Mouse (Mus musculus): ENCODE data around the gene Tfeb. TPM values are rescaled to one million over a fixed set of nuclear protein-coding genes. Genes with fewer than 3 reads are reported as not detected.

Tfeb gene
- polyA plus RNA-seq, 1 experiment, result 36.4 TPM

- Histone ChIP-seq H3K36me3 (ENCODE audit: control insufficient read depth, insufficient read depth, low read length) (no peaks in the 10 kb centered on the region), H3K4me3 (ENCODE audit: insufficient read depth, low read depth, low read length) (no peak overlapping the region), H3K27me3 (replicated peaks; ENCODE audit: control insufficient read depth, insufficient read depth, low read length) (no peaks in the 10 kb centered on the region), H3K4me1 (ENCODE audit: control insufficient read depth, insufficient read depth, low read length) (no peaks in the 10 kb centered on the region), H3K27ac (ENCODE audit: insufficient read depth, low read depth, low read length) (no peak overlapping the region)
- no peak for DNase-seq
- TF ChIP-seq CTCF (conservative IDR thresholded peaks at IDR 0.05; ENCODE audit: insufficient read depth, insufficient read length, low read depth, low read length) (no peak), POLR2A (IDR thresholded peaks at IDR 0.05; ENCODE audit: low read depth, low read length) (no peak)
- WGBS, result 50% methylated on average over 9 of the region's 9 CpGs
Measured at GRCm38 (mm10) chr17:47797383-47797782, 60.6 kb downstream of the Tfeb start.

GRCm38 (mm10) chr17:47802806-47803205 lies 66.0 kb downstream of the Tfeb start:
- H3K4me3 ChIP-seq (ENCODE audit: insufficient read depth, low read depth, low read length), result no peak overlapping the region
- H3K27me3 ChIP-seq (replicated peaks; ENCODE audit: control insufficient read depth, insufficient read depth, low read length), result no peaks in the 10 kb centered on the region
- 18% methylated on average over 8 of the region's 8 CpGs for WGBS
- no peak overlapping the region for H3K27ac ChIP-seq (ENCODE audit: insufficient read depth, low read depth, low read length)
- no peaks in the 10 kb centered on the region for H3K36me3 ChIP-seq (ENCODE audit: control insufficient read depth, insufficient read depth, low read length)
- peak; percentile 49 for DNase-seq
- no peaks in the 10 kb centered on the region for H3K4me1 ChIP-seq (ENCODE audit: control insufficient read depth, insufficient read depth, low read length)
- TF ChIP-seq CTCF (conservative IDR thresholded peaks at IDR 0.05; ENCODE audit: insufficient read depth, insufficient read length, low read depth, low read length) (no peak), POLR2A (IDR thresholded peaks at IDR 0.05; ENCODE audit: low read depth, low read length) (no peak)

GRCm38 (mm10) chr17:47803662-47804061 lies 66.8 kb downstream of the Tfeb start:
- Histone ChIP-seq H3K27me3 (replicated peaks; ENCODE audit: control insufficient read depth, insufficient read depth, low read length) (no peaks in the 10 kb centered on the region), H3K36me3 (ENCODE audit: control insufficient read depth, insufficient read depth, low read length) (no peaks in the 10 kb centered on the region), H3K4me1 (ENCODE audit: control insufficient read depth, insufficient read depth, low read length) (no peaks in the 10 kb centered on the region), H3K4me3 (ENCODE audit: insufficient read depth, low read depth, low read length) (no peak overlapping the region), H3K27ac (ENCODE audit: insufficient read depth, low read depth, low read length) (no peak overlapping the region)
- WGBS, result 89% methylated on average over 4 of the region's 4 CpGs
- DNase-seq, result no peak
- no peak for TF ChIP-seq CTCF (conservative IDR thresholded peaks at IDR 0.05; ENCODE audit: insufficient read depth, insufficient read length, low read depth, low read length)

GRCm38 (mm10) chr17:47805047-47805835 lies 68.4 kb downstream of the Tfeb start:
- 42% methylated on average over 13 of the region's 13 CpGs for WGBS
- DNase-seq, result peak; percentile 57
- Histone ChIP-seq H3K4me3 (ENCODE audit: insufficient read depth, low read depth, low read length) (no peak overlapping the region), H3K4me1 (ENCODE audit: control insufficient read depth, insufficient read depth, low read length) (no peaks in the 10 kb centered on the region), H3K27ac (ENCODE audit: insufficient read depth, low read depth, low read length) (no peak overlapping the region), H3K36me3 (ENCODE audit: control insufficient read depth, insufficient read depth, low read length) (no peaks in the 10 kb centered on the region), H3K27me3 (replicated peaks; ENCODE audit: control insufficient read depth, insufficient read depth, low read length) (no peaks in the 10 kb centered on the region)
- TF ChIP-seq CTCF (conservative IDR thresholded peaks at IDR 0.05; ENCODE audit: insufficient read depth, insufficient read length, low read depth, low read length) (no peak), POLR2A (IDR thresholded peaks at IDR 0.05; ENCODE audit: low read depth, low read length) (no peak)

- H3K4me3 ChIP-seq (ENCODE audit: insufficient read depth, low read depth, low read length), result no peak overlapping the region
- peak; percentile 46 for DNase-seq
- 48% methylated on average over 9 of the region's 9 CpGs for WGBS
- no peak overlapping the region for H3K27ac ChIP-seq (ENCODE audit: insufficient read depth, low read depth, low read length)
- no peaks in the 10 kb centered on the region for H3K4me1 ChIP-seq (ENCODE audit: control insufficient read depth, insufficient read depth, low read length)
- H3K36me3 ChIP-seq (ENCODE audit: control insufficient read depth, insufficient read depth, low read length), result no peaks in the 10 kb centered on the region
- H3K27me3 ChIP-seq (replicated peaks; ENCODE audit: control insufficient read depth, insufficient read depth, low read length), result no peaks in the 10 kb centered on the region
- TF ChIP-seq CTCF (conservative IDR thresholded peaks at IDR 0.05; ENCODE audit: insufficient read depth, insufficient read length, low read depth, low read length) (no peak), POLR2A (IDR thresholded peaks at IDR 0.05; ENCODE audit: low read depth, low read length) (no peak)
Measured at GRCm38 (mm10) chr17:47806230-47806629, 69.4 kb downstream of the Tfeb start.

- 41% methylated on average over 15 of the region's 15 CpGs for WGBS
- H3K4me1 ChIP-seq (ENCODE audit: control insufficient read depth, insufficient read depth, low read length), result no peaks in the 10 kb centered on the region
- H3K27me3 ChIP-seq (replicated peaks; ENCODE audit: control insufficient read depth, insufficient read depth, low read length), result no peaks in the 10 kb centered on the region
- no peak overlapping the region for H3K4me3 ChIP-seq (ENCODE audit: insufficient read depth, low read depth, low read length)
- no peak overlapping the region for H3K27ac ChIP-seq (ENCODE audit: insufficient read depth, low read depth, low read length)
- DNase-seq, result no peak
- no peaks in the 10 kb centered on the region for H3K36me3 ChIP-seq (ENCODE audit: control insufficient read depth, insufficient read depth, low read length)
- TF ChIP-seq POLR2A (IDR thresholded peaks at IDR 0.05; ENCODE audit: low read depth, low read length) (no peak), CTCF (conservative IDR thresholded peaks at IDR 0.05; ENCODE audit: insufficient read depth, insufficient read length, low read depth, low read length) (no peak)
Measured at GRCm38 (mm10) chr17:47811265-47811800, 74.5 kb downstream of the Tfeb start.

- H3K4me1 ChIP-seq (ENCODE audit: control insufficient read depth, insufficient read depth, low read length), result no peaks in the 10 kb centered on the region
- WGBS, result 83% methylated on average over 6 of the region's 6 CpGs
- H3K27me3 ChIP-seq (replicated peaks; ENCODE audit: control insufficient read depth, insufficient read depth, low read length), result no peaks in the 10 kb centered on the region
- H3K4me3 ChIP-seq (ENCODE audit: insufficient read depth, low read depth, low read length), result no peak overlapping the region
- DNase-seq, result no peak
- TF ChIP-seq POLR2A (IDR thresholded peaks at IDR 0.05; ENCODE audit: low read depth, low read length) (no peak), CTCF (conservative IDR thresholded peaks at IDR 0.05; ENCODE audit: insufficient read depth, insufficient read length, low read depth, low read length) (no peak)
- H3K36me3 ChIP-seq (ENCODE audit: control insufficient read depth, insufficient read depth, low read length), result no peaks in the 10 kb centered on the region
- no peak overlapping the region for H3K27ac ChIP-seq (ENCODE audit: insufficient read depth, low read depth, low read length)
Measured at GRCm38 (mm10) chr17:47812200-47812599, 75.4 kb downstream of the Tfeb start.

Measured in kidney, adult 2 months (tissue).